Mouse (Mus musculus) stomach, postnatal 0 days (tissue): ENCODE data around the gene Actr6.

Experiments
- CTCF ChIP-seq: IDR thresholded peaks from 2 replicates; pipeline ENCODE4 v1.5.1; 2016; ENCODE audit warnings: antibody characterized with exemption, low read depth, mild to moderate bottlenecking, moderate library complexity
- EP300 ChIP-seq: optimal IDR thresholded peaks from 2 replicates; pipeline ENCODE3; 2016; ENCODE audit warnings: antibody characterized with exemption

DNA sequence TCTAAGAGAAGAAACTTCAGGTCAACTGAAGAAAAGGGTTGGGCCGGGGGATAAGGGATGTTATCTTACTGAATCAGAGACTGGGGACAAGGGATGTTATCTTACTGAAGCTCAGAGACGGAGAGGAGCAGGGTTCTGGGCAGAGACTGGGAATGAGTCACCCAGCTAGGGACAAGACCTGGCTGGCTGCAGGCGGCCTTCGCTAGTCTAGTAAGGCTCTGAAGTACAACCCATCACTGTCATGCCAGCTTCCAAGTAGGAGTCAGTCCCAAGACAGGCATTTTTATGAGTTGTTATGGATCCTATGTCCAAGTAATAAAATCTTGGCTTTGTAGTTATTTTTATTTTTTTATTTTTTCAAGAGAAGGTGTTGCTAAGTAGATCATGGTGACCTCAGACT, 11.2 kb upstream of the Actr6 start:
- TF ChIP-seq CTCF (no peak), EP300 (no peak)
